Mouse (Mus musculus) MEL (cell line): ENCODE measurements around the gene Kcnd2. TPM values are rescaled to one million over a fixed set of nuclear protein-coding genes. Genes with fewer than 3 reads are reported as not detected.

Source experiments
- DNase-seq: peaks from one replicate; pipeline ENCODE4 v3.0.0; 2011; ENCODE audit warnings: low read depth, low spot score
- H3K27ac ChIP-seq: 2 replicates; pipeline ENCODE4 v1.5.1; 2012; ENCODE audit warnings: low read depth, mild to moderate bottlenecking, control low read depth, low read length, moderate library complexity; ENCODE audit not compliant: control insufficient read depth
- H3K27me3 ChIP-seq, 2 experiments: fragments of 150-350 bp in 1 of 2; sonication (generic) in 1 of 2; 2 replicates each; pipeline ENCODE4 v1.6.1; 2012; ENCODE audit warnings: low read length in 2 of 2, mild to moderate bottlenecking in 2 of 2, improper control_type of control experiment in 1 of 2, moderate library complexity in 1 of 2; ENCODE audit not compliant: insufficient read depth in 2 of 2, control insufficient read depth in 1 of 2
- H3K36me3 ChIP-seq, 2 experiments: 2 replicates each; pipeline ENCODE4 v1.6.1; 2012 to 2014; ENCODE audit warnings: low read length in 2 of 2, improper control_type of control experiment in 1 of 2, inconsistent platforms in 1 of 2, mild to moderate bottlenecking in 1 of 2; ENCODE audit not compliant: insufficient read depth in 2 of 2, control insufficient read depth in 1 of 2
- H3K4me1 ChIP-seq, 2 experiments: fragments of 150-350 bp in 1 of 2; sonication (generic) in 1 of 2; 2 replicates each; pipeline ENCODE4 v1.6.1; 2012; ENCODE audit warnings: low read length in 2 of 2, improper control_type of control experiment in 1 of 2, mild to moderate bottlenecking in 1 of 2; ENCODE audit not compliant: insufficient read depth in 2 of 2, control insufficient read depth in 1 of 2
- H3K4me3 ChIP-seq, 2 experiments: fragments of 150-350 bp in 1 of 2; sonication (generic) in 1 of 2; 2 replicates each; pipeline ENCODE4 v1.5.1; 2012; ENCODE audit warnings: low read depth in 2 of 2, low read length in 2 of 2, mild to moderate bottlenecking in 2 of 2, moderate library complexity in 2 of 2, control low read depth in 1 of 2, improper control_type of control experiment in 1 of 2; ENCODE audit not compliant: control insufficient read depth in 1 of 2, insufficient read depth in 1 of 2
- H3K79me2 ChIP-seq: 2 replicates; pipeline ENCODE4 v1.6.1; 2012; ENCODE audit warnings: mild to moderate bottlenecking, low read length, moderate library complexity; ENCODE audit not compliant: control insufficient read depth, poor library complexity, insufficient read depth
- H3K9ac ChIP-seq: 2 replicates; pipeline ENCODE4 v1.6.1; 2012; ENCODE audit warnings: low read depth, mild to moderate bottlenecking, control low read depth, low read length, moderate library complexity; ENCODE audit not compliant: control insufficient read depth, poor library complexity, severe bottlenecking
- H3K9me3 ChIP-seq: fragments of 150-350 bp; sonication (generic); replicated peaks from 2 replicates; pipeline ENCODE4 v1.6.1; 2012; ENCODE audit warnings: mild to moderate bottlenecking, low read length, improper control_type of control experiment, moderate library complexity; ENCODE audit not compliant: insufficient read depth
- E2F4 ChIP-seq: IDR thresholded peaks from 2 replicates; pipeline ENCODE4 v1.6.1; 2011; ENCODE audit warnings: low read depth, low read length, improper control_type of control experiment, borderline replicate concordance
- EP300 ChIP-seq, 2 experiments: IDR thresholded peaks; 2 replicates each; pipeline ENCODE4 v1.6.1; 2011; ENCODE audit warnings: improper control_type of control experiment in 2 of 2, low read length in 2 of 2, low read depth in 1 of 2, mild to moderate bottlenecking in 1 of 2
- GABPA ChIP-seq: IDR thresholded peaks from 2 replicates; pipeline ENCODE4 v1.6.1; 2012; ENCODE audit warnings: low read depth, mild to moderate bottlenecking, inconsistent platforms, low read length, improper control_type of control experiment, moderate library complexity
- GATA1 ChIP-seq: IDR thresholded peaks from 2 replicates; pipeline ENCODE4 v1.6.1; 2011; ENCODE audit warnings: low read depth, low read length, improper control_type of control experiment
- JUND ChIP-seq: IDR thresholded peaks from 2 replicates; pipeline ENCODE4 v1.6.1; 2011; ENCODE audit warnings: low read depth, mild to moderate bottlenecking, improper control_type of control experiment, low read length
- MAFK ChIP-seq: IDR thresholded peaks from 2 replicates; pipeline ENCODE4 v1.6.1; 2011; ENCODE audit warnings: low read depth, mild to moderate bottlenecking, low read length, improper control_type of control experiment, borderline replicate concordance
- MAZ ChIP-seq: IDR thresholded peaks from 2 replicates; pipeline ENCODE4 v1.6.1; 2012; ENCODE audit warnings: low read depth, mild to moderate bottlenecking, inconsistent platforms, low read length, improper control_type of control experiment
- NELFE ChIP-seq: IDR thresholded peaks from 2 replicates; pipeline ENCODE4 v1.6.1; 2011; ENCODE audit warnings: low read depth, low read length, improper control_type of control experiment
- POLR2A ChIP-seq, 2 experiments: IDR thresholded peaks; 2 replicates each; pipeline ENCODE4 v1.6.1; 2011 to 2012; ENCODE audit warnings: low read length in 2 of 2, mild to moderate bottlenecking in 2 of 2, control low read depth in 1 of 2, improper control_type of control experiment in 1 of 2, low read depth in 1 of 2, moderate library complexity in 1 of 2; ENCODE audit not compliant: control insufficient read depth in 1 of 2, insufficient read depth in 1 of 2, poor library complexity in 1 of 2
- POLR2AphosphoS5 ChIP-seq: IDR thresholded peaks from 2 replicates; pipeline ENCODE4 v1.6.1; 2012; ENCODE audit warnings: low read depth, borderline replicate concordance, mild to moderate bottlenecking, inconsistent platforms, low read length, moderate library complexity, mixed read lengths
- RAD21 ChIP-seq: IDR thresholded peaks from 2 replicates; pipeline ENCODE4 v1.6.1; 2011; ENCODE audit warnings: mild to moderate bottlenecking, low read depth, low read length, improper control_type of control experiment
- RCOR1 ChIP-seq: IDR thresholded peaks from 2 replicates; pipeline ENCODE4 v1.6.1; 2012; ENCODE audit warnings: low read depth, mild to moderate bottlenecking, inconsistent platforms, low read length, improper control_type of control experiment
- TAL1 ChIP-seq: IDR thresholded peaks from 2 replicates; pipeline ENCODE4 v1.6.1; 2012; ENCODE audit warnings: mild to moderate bottlenecking, inconsistent platforms, low read length, moderate library complexity, mixed read lengths
- TBP ChIP-seq: IDR thresholded peaks from 2 replicates; pipeline ENCODE4 v1.8.0; 2011; ENCODE audit warnings: low read depth, low read length, improper control_type of control experiment
- TCF12 ChIP-seq: IDR thresholded peaks from 2 replicates; pipeline ENCODE4 v1.6.1; 2014; ENCODE audit warnings: low read depth, mild to moderate bottlenecking, inconsistent platforms, low read length, improper control_type of control experiment, moderate library complexity
- UBTF ChIP-seq: IDR thresholded peaks from 2 replicates; pipeline ENCODE4 v1.6.1; 2012; ENCODE audit warnings: low read depth, mild to moderate bottlenecking, inconsistent platforms, low read length, improper control_type of control experiment, moderate library complexity, borderline replicate concordance; ENCODE audit not compliant: insufficient read depth
- USF1 ChIP-seq: IDR thresholded peaks from 2 replicates; pipeline ENCODE4 v1.6.1; 2014; ENCODE audit warnings: low read depth, mild to moderate bottlenecking, inconsistent platforms, low read length, improper control_type of control experiment, moderate library complexity
- ZC3H11A ChIP-seq: IDR thresholded peaks from 2 replicates; pipeline ENCODE4 v1.6.1; 2012; ENCODE audit warnings: low read depth, mild to moderate bottlenecking, inconsistent platforms, low read length, improper control_type of control experiment
- ZKSCAN1 ChIP-seq: IDR thresholded peaks from 2 replicates; pipeline ENCODE4 v1.6.1; 2012; ENCODE audit warnings: low read depth, mild to moderate bottlenecking, inconsistent platforms, low read length, improper control_type of control experiment, moderate library complexity
- ZNF384 ChIP-seq: IDR thresholded peaks from 2 replicates; pipeline ENCODE4 v1.6.1; 2012; ENCODE audit warnings: low read depth, mild to moderate bottlenecking, inconsistent platforms, low read length, improper control_type of control experiment
- polyA plus RNA-seq, 2 experiments: library from polyadenylated mRNA; stranded (reverse) in 1 of 2; unstranded in 1 of 2; fragments of >175 nt in 1 of 2; fragments of >200 nt in 1 of 2; gene quantifications; 2 replicates each; pipeline versions ENCODE4 v1.2.1 to v1.2.4; 2012; ENCODE audit warnings: low replicate concordance in 2 of 2, low read depth in 1 of 2; ENCODE audit not compliant: insufficient read length in 2 of 2, insufficient read depth in 1 of 2, missing spikeins in 1 of 2
- total RNA-seq: library from RNA; depleted of rRNA; stranded (reverse); fragments of 300-350 nt; gene quantifications from 2 replicates; pipeline ENCODE4 v1.2.3, GENCODE M21; 2012

The Kcnd2 gene
- total and polyA plus RNA-seq, 3 experiments: not detected

DNA sequence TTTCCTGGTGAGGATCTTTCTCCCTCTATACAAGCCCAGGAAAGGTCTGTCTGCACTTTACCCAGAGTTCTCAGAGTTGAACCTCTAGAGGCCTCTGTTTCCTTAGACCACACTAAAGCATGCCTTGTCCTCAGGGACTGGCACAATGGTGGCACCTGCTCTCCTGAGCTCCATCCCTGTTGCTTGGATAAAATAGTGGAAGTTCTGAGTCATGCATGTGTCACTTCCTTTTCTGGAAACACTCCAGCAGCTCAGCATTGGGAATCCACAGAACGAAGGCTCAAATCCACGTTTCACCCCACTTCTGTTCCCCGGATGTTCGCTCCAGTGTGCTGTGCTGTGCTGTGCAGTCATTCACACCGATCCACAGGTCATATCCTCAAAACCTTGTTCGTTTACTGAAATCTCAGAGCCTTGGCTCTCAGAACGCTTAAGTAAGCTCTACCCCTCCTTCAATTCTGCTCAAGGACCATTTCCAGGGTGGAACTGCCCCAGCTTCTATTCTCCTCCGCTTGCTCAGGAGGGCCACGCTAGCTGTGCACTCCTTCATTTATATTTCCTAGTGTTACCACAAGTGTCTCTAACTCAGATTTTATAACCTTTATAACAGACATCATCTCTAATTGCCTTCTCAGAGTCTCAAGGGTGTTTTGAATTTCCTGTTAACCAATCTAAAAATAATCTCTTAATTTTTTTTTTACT is 553.6 kb downstream of the Kcnd2 start:
- Histone ChIP-seq H3K27me3 (peaks cover 0 to 4% of the 10 kb centered on the region in 2 experiments; a peak in 2 of 4 replicates), H3K4me1 (no peaks in the 10 kb centered on the region), H3K36me3 (no peaks in the 10 kb centered on the region), H3K79me2 (no peaks in the 10 kb centered on the region), H3K9ac (no peak overlapping the region), H3K9me3 (no peaks in the 10 kb centered on the region), H3K4me3 (no peak overlapping the region), H3K27ac (no peak overlapping the region)
- TF ChIP-seq RCOR1 (no peak), ZKSCAN1 (no peak), POLR2A (IDR thresholded peaks at IDR 0.05; ENCODE audit: control insufficient read depth in 1 of 2, insufficient read depth in 1 of 2, low read depth in 1 of 2, low read length in 2 of 2, poor library complexity in 1 of 2) (no peak), USF1 (no peak), POLR2AphosphoS5 (no peak), GABPA (no peak), TAL1 (no peak), ZC3H11A (no peak), UBTF (no peak), NELFE (no peak)
- no peak for DNase-seq

DNA sequence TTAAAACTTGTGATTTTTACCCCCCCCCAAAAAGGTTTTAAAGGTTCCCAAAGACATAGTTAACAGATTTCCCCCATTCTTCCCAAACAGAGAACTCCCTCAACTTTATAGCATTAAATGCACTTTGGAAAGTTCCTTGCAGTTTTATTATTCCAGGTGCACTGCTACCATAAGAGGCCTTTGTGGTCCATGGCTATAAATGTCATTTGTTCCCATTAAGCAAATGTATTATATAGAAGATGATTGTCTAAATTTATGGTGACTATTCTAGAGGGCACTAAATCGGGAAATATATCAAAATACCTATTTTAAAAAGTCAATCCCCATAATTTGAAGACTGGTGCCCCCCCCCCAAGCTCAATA is 554.1 kb downstream of the Kcnd2 start:
- H3K9me3 ChIP-seq: no peaks in the 10 kb centered on the region
- H3K36me3 ChIP-seq: no peaks in the 10 kb centered on the region
- no peaks in the 10 kb centered on the region for H3K4me1 ChIP-seq
- no peak for DNase-seq
- TF ChIP-seq MAZ (no peak), UBTF (no peak), MAFK (no peak), E2F4 (no peak), TBP (no peak), GATA1 (no peak), ZNF384 (no peak), RAD21 (no peak), TCF12 (no peak), JUND (no peak), EP300 (IDR thresholded peaks at IDR 0.05; ENCODE audit: low read depth in 1 of 2, low read length in 2 of 2) (no peak)
- TF ChIP-seq, all 39 proteins: peak for 0
- Histone ChIP-seq H3K9ac (no peak overlapping the region), H3K27ac (no peak overlapping the region), H3K79me2 (no peaks in the 10 kb centered on the region), H3K27me3 (peaks cover 0 to 4% of the 10 kb centered on the region in 2 experiments; a peak in 2 of 4 replicates), H3K4me3 (no peak overlapping the region)
